Mouse (Mus musculus): ENCODE measurements around the gene Nol10. TPM values are rescaled to one million over a fixed set of nuclear protein-coding genes. Genes with fewer than 3 reads are reported as not detected.
A peak's percentile ranks its signal among the peaks of the same experiment; 100 is the strongest.

Gene Nol10
- polyA plus RNA-seq, 1 experiment from 2014 or later, result 15.0 TPM

- no peak overlapping the region for H3K27ac ChIP-seq
- no peaks in the 10 kb centered on the region for H3K36me3 ChIP-seq (ENCODE audit: insufficient read depth, low read length)
- TF ChIP-seq CTCF (IDR thresholded peaks at IDR 0.05; ENCODE audit: low read depth), result peak; percentile 40; the same call in 1 of the 2 replicates
- no peak overlapping the region for H3K9ac ChIP-seq (ENCODE audit: low read depth, low read length)
- H3K4me1 ChIP-seq (replicated peaks; ENCODE audit: insufficient read depth, low read length), result no peaks in the 10 kb centered on the region
- ATAC-seq (replicated peaks; ENCODE audit: low FRiP score, low read depth), result no peak
- H3K4me2 ChIP-seq (ENCODE audit: low read length), result no peak overlapping the region
- no peaks in the 10 kb centered on the region for H3K27me3 ChIP-seq (ENCODE audit: insufficient read depth, low read length)
- H3K9me3 ChIP-seq (replicated peaks; ENCODE audit: low read length), result no peaks in the 10 kb centered on the region
- H3K4me3 ChIP-seq (replicated peaks; ENCODE audit: low read depth, low read length), result no peak overlapping the region
- DNase-seq (ENCODE audit: low spot score), result no peak
- 69% methylated on average over 3 of the region's 3 CpGs for WGBS
Observed at GRCm38 (mm10) chr12:17339114-17339905, 8.9 kb upstream of the Nol10 start.

GRCm38 (mm10) chr12:17347327-17348047 lies 771 bp upstream of the Nol10 start:
- 34% methylated on average over 11 of the region's 11 CpGs for WGBS

GRCm38 (mm10) chr12:17350106-17350505 lies 1.8 kb downstream of the Nol10 start:
- ATAC-seq (replicated peaks; ENCODE audit: low FRiP score, low read depth), result no peak
- Histone ChIP-seq H3K27me3 (ENCODE audit: insufficient read depth, low read length) (no peaks in the 10 kb centered on the region), H3K4me2 (ENCODE audit: low read length) (no peak overlapping the region), H3K27ac (no peak overlapping the region), H3K9ac (ENCODE audit: low read depth, low read length) (no peak overlapping the region), H3K4me1 (replicated peaks; ENCODE audit: insufficient read depth, low read length) (0 out of 2 replicates have a peak, but pooled peaks cover 5% of the 10 kb centered on the region), H3K9me3 (replicated peaks; ENCODE audit: low read length) (no peaks in the 10 kb centered on the region), H3K36me3 (ENCODE audit: insufficient read depth, low read length) (peaks cover 8% of the 10 kb centered on the region; the same call in 1 of the 2 replicates), H3K4me3 (replicated peaks; ENCODE audit: low read depth, low read length) (no peak overlapping the region)
- no peak for DNase-seq (ENCODE audit: low spot score)
- TF ChIP-seq CTCF (IDR thresholded peaks at IDR 0.05; ENCODE audit: low read depth), result peak; percentile 46

More at GRCm38 (mm10) chr12:17347327-17348047, 771 bp upstream of the Nol10 start:
- Histone ChIP-seq H3K9ac (ENCODE audit: low read depth, low read length) (peak overlapping the region; percentile 71), H3K36me3 (ENCODE audit: insufficient read depth, low read length) (no peaks in the 10 kb centered on the region), H3K27ac (peak overlapping the region; percentile 64; the same call in 1 of the 2 replicates), H3K4me3 (replicated peaks; ENCODE audit: low read depth, low read length) (peak overlapping the region; percentile 86), H3K9me3 (replicated peaks; ENCODE audit: low read length) (no peaks in the 10 kb centered on the region), H3K27me3 (ENCODE audit: insufficient read depth, low read length) (no peaks in the 10 kb centered on the region), H3K4me1 (replicated peaks; ENCODE audit: insufficient read depth, low read length) (0 out of 2 replicates have a peak, but pooled peaks cover 5% of the 10 kb centered on the region), H3K4me2 (ENCODE audit: low read length) (peak overlapping the region; percentile 90)
- DNase-seq (ENCODE audit: low spot score), result no peak
- TF ChIP-seq CTCF (IDR thresholded peaks at IDR 0.05; ENCODE audit: low read depth), result no peak
- ATAC-seq (replicated peaks; ENCODE audit: low FRiP score, low read depth), result peak; percentile 62

GRCm38 (mm10) chr12:17356853-17357252 lies 8.6 kb downstream of the Nol10 start:
- H3K4me2 ChIP-seq (ENCODE audit: low read length), result no peak overlapping the region
- no peaks in the 10 kb centered on the region for H3K9me3 ChIP-seq (replicated peaks; ENCODE audit: low read length)
- H3K9ac ChIP-seq (ENCODE audit: low read depth, low read length), result no peak overlapping the region
- peak; percentile 42; the same call in 1 of the 2 replicates for TF ChIP-seq CTCF (IDR thresholded peaks at IDR 0.05; ENCODE audit: low read depth)
- DNase-seq (ENCODE audit: low spot score) (peak; percentile 18), ATAC-seq (replicated peaks; ENCODE audit: low FRiP score, low read depth) (no peak)
- peaks cover 38% of the 10 kb centered on the region for H3K36me3 ChIP-seq (ENCODE audit: insufficient read depth, low read length)
- no peak overlapping the region for H3K4me3 ChIP-seq (replicated peaks; ENCODE audit: low read depth, low read length)
- WGBS, result 84% methylated on average over 4 of the region's 4 CpGs
- H3K27ac ChIP-seq, result no peak overlapping the region
- H3K27me3 ChIP-seq (ENCODE audit: insufficient read depth, low read length), result no peaks in the 10 kb centered on the region
- no peaks in the 10 kb centered on the region for H3K4me1 ChIP-seq (replicated peaks; ENCODE audit: insufficient read depth, low read length)

- H3K27ac ChIP-seq, result no peak overlapping the region
- no peak for TF ChIP-seq CTCF (IDR thresholded peaks at IDR 0.05; ENCODE audit: low read depth)
- H3K4me1 ChIP-seq (replicated peaks; ENCODE audit: insufficient read depth, low read length), result no peaks in the 10 kb centered on the region
- H3K9ac ChIP-seq (ENCODE audit: low read depth, low read length), result no peak overlapping the region
- H3K36me3 ChIP-seq (ENCODE audit: insufficient read depth, low read length), result peaks cover 44% of the 10 kb centered on the region
- H3K4me2 ChIP-seq (ENCODE audit: low read length), result no peak overlapping the region
- ATAC-seq (replicated peaks; ENCODE audit: low FRiP score, low read depth) (no peak), DNase-seq (ENCODE audit: low spot score) (no peak)
- H3K4me3 ChIP-seq (replicated peaks; ENCODE audit: low read depth, low read length), result no peak overlapping the region
- H3K9me3 ChIP-seq (replicated peaks; ENCODE audit: low read length), result no peaks in the 10 kb centered on the region
- no peaks in the 10 kb centered on the region for H3K27me3 ChIP-seq (ENCODE audit: insufficient read depth, low read length)
- WGBS, result 88% methylated on average over 5 of the region's 5 CpGs
Observed at GRCm38 (mm10) chr12:17357795-17358194, 9.5 kb downstream of the Nol10 start.

- H3K36me3 ChIP-seq (ENCODE audit: insufficient read depth, low read length), result peaks cover 54% of the 10 kb centered on the region
- DNase-seq (ENCODE audit: low spot score), result no peak
Observed at GRCm38 (mm10) chr12:17358981-17359380, 10.7 kb downstream of the Nol10 start.

More at GRCm38 (mm10) chr12:17358981-17359380, 10.7 kb downstream of the Nol10 start:
- peak; percentile 46 for TF ChIP-seq CTCF (IDR thresholded peaks at IDR 0.05; ENCODE audit: low read depth)
- Histone ChIP-seq H3K4me1 (replicated peaks; ENCODE audit: insufficient read depth, low read length) (no peaks in the 10 kb centered on the region), H3K4me3 (replicated peaks; ENCODE audit: low read depth, low read length) (no peak overlapping the region), H3K9me3 (replicated peaks; ENCODE audit: low read length) (no peaks in the 10 kb centered on the region), H3K27me3 (ENCODE audit: insufficient read depth, low read length) (no peaks in the 10 kb centered on the region), H3K4me2 (ENCODE audit: low read length) (no peak overlapping the region), H3K27ac (no peak overlapping the region), H3K9ac (ENCODE audit: low read depth, low read length) (no peak overlapping the region)
- no peak for ATAC-seq (replicated peaks; ENCODE audit: low FRiP score, low read depth)
- 91% methylated on average over 9 of the region's 9 CpGs for whole genome bisulfite sequencing

Data from kidney, postnatal 0 days (tissue).